Mouse (Mus musculus): ENCODE measurements around the gene Snx8.

- no peak for TF ChIP-seq GATA1 (IDR thresholded peaks at IDR 0.05; ENCODE audit: low read depth, low read length)
- TF ChIP-seq USF2 (IDR thresholded peaks at IDR 0.05; ENCODE audit: borderline replicate concordance in 1 of 2, insufficient read depth in 1 of 2, low read depth in 1 of 2, low read length in 2 of 2), result no peak
- no peak for TF ChIP-seq CHD2 (IDR thresholded peaks at IDR 0.05; ENCODE audit: low read length)
- TF ChIP-seq ZMIZ1 (IDR thresholded peaks at IDR 0.05; ENCODE audit: low read depth, low read length), result no peak
- no peak for TF ChIP-seq MAFK (IDR thresholded peaks at IDR 0.05; ENCODE audit: borderline replicate concordance, low read depth, low read length)
- no peak for TF ChIP-seq RAD21 (IDR thresholded peaks at IDR 0.05; ENCODE audit: low read depth, low read length)
- TF ChIP-seq KAT2A (conservative IDR thresholded peaks at IDR 0.05; ENCODE audit: low read depth, low read length), result no peak
- TF ChIP-seq TBP (IDR thresholded peaks at IDR 0.05; ENCODE audit: low read depth, low read length), result no peak
- TF ChIP-seq TAL1 (IDR thresholded peaks at IDR 0.05; ENCODE audit: low read length), result no peak
- no peak for TF ChIP-seq NELFE (IDR thresholded peaks at IDR 0.05; ENCODE audit: low read depth, low read length)
- TF ChIP-seq CTCF (IDR thresholded peaks at IDR 0.05 in 2 of 3, conservative IDR thresholded peaks at IDR 0.05 in 1 of 3; ENCODE audit: control insufficient read depth in 1 of 3, insufficient read depth in 1 of 3, low read depth in 2 of 3, low read length in 3 of 3, poor library complexity in 1 of 3, severe bottlenecking in 1 of 3), result no peak
- TF ChIP-seq MAZ (IDR thresholded peaks at IDR 0.05; ENCODE audit: low read depth, low read length), result no peak
These were observed 14.8 kb downstream of the Snx8 start for GRCm38 (mm10) chr5:140374226-140374625.
